Mouse (Mus musculus): ENCODE data around the gene Alkbh2. TPM values are rescaled to one million over a fixed set of nuclear protein-coding genes. Genes with fewer than 3 reads are reported as not detected.

Alkbh2 gene
- polyA plus RNA-seq, 1 experiment from 2014 or later: 13.5 TPM

DNA sequence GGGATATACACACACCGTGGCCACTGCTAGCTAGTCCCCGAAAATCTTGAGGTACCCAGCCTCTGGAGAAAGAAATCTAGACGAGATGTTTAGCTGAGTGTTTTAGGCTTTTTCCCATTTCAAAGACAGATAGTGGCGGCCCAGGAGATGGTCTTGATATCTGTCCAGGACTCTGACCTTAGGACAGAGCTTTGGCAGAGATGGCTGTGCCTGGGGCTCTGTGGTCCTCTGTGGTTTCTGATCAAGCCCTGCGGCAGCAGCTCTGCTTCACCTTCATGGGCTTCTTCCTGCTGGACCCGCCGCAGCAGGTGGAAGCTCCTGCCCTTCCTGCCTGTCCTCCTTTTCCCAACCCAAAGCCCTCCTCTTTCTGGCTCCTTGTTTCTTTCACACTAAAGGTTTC is 42.3 kb upstream of the Alkbh2 start:
- WGBS: 83% methylated on average over 6 of the region's 7 CpGs

DNA sequence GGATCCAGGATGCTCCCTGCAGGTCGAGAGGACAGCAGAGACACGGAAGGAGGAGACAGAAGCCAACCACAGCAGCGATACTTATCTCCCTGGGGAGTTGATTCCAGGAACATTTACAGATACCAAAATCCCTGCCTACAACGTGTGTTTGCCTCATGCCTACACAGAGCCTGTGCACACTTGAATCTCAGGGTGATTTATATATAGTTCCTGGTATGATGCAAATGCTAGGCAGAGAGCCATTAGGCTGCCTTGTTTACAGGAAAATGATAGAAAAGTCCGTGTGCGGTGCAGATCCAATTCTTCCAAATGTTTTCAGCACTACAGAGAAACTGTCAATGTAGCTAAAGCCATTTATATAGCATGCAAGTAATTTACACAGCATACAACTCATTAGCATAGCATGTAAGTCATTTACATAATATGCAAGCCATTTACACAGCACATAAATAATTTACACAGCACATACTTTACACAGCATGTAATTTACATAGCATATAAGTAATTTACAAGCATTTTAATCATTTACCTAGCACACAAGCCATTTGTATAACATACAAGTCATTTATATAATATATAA is 35.2 kb upstream of the Alkbh2 start:
- WGBS: 78% methylated on average over 6 of the region's 6 CpGs
- no peaks in the 10 kb centered on the region for H3K4me1 ChIP-seq (ENCODE audit: control insufficient read depth, insufficient read depth, low read length)
- DNase-seq (ENCODE audit: low spot score) (no peak), ATAC-seq (replicated peaks; ENCODE audit: insufficient number of reproducible peaks, low FRiP score, low TSS enrichment, low read depth) (no peak)
- H3K4me3 ChIP-seq (ENCODE audit: low read depth, low read length): no peak overlapping the region
- no peak overlapping the region for H3K9ac ChIP-seq (replicated peaks; ENCODE audit: low read length)
- no peaks in the 10 kb centered on the region for H3K27me3 ChIP-seq (ENCODE audit: control insufficient read depth, insufficient read depth, low read length)
- H3K9me3 ChIP-seq (replicated peaks; ENCODE audit: control insufficient read depth, low read length): no peaks in the 10 kb centered on the region
- H3K27ac ChIP-seq (replicated peaks; ENCODE audit: low read depth, low read length): no peak overlapping the region
- no peak overlapping the region for H3K4me2 ChIP-seq (ENCODE audit: low read depth, low read length)
- H3K36me3 ChIP-seq (replicated peaks; ENCODE audit: control insufficient read depth, insufficient read depth, low read depth, low read length): no peaks in the 10 kb centered on the region

More for the DNA sequence above, 42.3 kb upstream of the Alkbh2 start:
- Histone ChIP-seq H3K4me1 (ENCODE audit: control insufficient read depth, insufficient read depth, low read length) (no peaks in the 10 kb centered on the region), H3K4me2 (ENCODE audit: low read depth, low read length) (no peak overlapping the region), H3K9me3 (replicated peaks; ENCODE audit: control insufficient read depth, low read length) (no peaks in the 10 kb centered on the region), H3K4me3 (ENCODE audit: low read depth, low read length) (no peak overlapping the region), H3K27ac (replicated peaks; ENCODE audit: low read depth, low read length) (no peak overlapping the region), H3K9ac (replicated peaks; ENCODE audit: low read length) (no peak overlapping the region), H3K36me3 (replicated peaks; ENCODE audit: control insufficient read depth, insufficient read depth, low read depth, low read length) (no peaks in the 10 kb centered on the region), H3K27me3 (ENCODE audit: control insufficient read depth, insufficient read depth, low read length) (no peaks in the 10 kb centered on the region)
- DNase-seq (ENCODE audit: low spot score) (no peak), ATAC-seq (replicated peaks; ENCODE audit: insufficient number of reproducible peaks, low FRiP score, low TSS enrichment, low read depth) (no peak)

DNA sequence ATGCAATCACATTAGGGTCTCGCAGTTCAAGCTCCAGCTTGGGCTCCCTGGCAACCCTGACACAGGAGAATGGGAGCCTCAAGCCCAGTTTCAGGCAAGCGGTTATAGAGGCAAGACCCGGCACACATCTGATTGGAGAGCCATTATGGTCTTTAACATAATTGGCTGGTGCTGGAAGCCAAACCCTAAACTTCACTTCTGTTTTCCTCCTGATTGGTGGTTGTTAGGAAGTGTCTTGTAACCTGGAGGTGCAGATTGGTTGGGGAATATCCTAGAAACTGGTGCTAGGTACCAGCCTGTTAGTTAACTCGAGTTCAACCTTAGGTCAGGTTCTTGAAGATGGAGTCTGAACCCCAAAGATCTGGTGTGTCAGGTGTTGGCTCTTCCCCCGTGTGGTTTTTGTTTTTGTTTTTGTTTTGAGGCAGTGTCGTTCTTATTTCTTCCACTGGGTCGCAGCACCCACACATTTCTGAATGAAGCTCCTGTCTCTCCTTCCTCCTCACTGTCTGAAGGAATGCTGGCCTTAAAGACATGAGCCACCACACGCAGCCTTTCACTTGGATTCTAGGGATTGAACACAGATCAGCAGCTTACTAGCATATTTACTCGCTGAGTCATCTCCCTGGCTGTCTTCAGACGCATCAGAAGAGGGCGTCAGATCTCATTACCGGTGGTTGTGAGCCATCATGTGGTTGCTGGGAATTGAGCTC is 34.2 kb upstream of the Alkbh2 start:
- DNase-seq (ENCODE audit: low spot score) (no peak), ATAC-seq (replicated peaks; ENCODE audit: insufficient number of reproducible peaks, low FRiP score, low TSS enrichment, low read depth) (no peak)
- H3K4me3 ChIP-seq (ENCODE audit: low read depth, low read length): no peak overlapping the region
- no peak overlapping the region for H3K9ac ChIP-seq (replicated peaks; ENCODE audit: low read length)
- H3K27me3 ChIP-seq (ENCODE audit: control insufficient read depth, insufficient read depth, low read length): no peaks in the 10 kb centered on the region
- H3K4me1 ChIP-seq (ENCODE audit: control insufficient read depth, insufficient read depth, low read length): no peaks in the 10 kb centered on the region
- H3K4me2 ChIP-seq (ENCODE audit: low read depth, low read length): no peak overlapping the region
- H3K36me3 ChIP-seq (replicated peaks; ENCODE audit: control insufficient read depth, insufficient read depth, low read depth, low read length): no peaks in the 10 kb centered on the region
- no peaks in the 10 kb centered on the region for H3K9me3 ChIP-seq (replicated peaks; ENCODE audit: control insufficient read depth, low read length)
- H3K27ac ChIP-seq (replicated peaks; ENCODE audit: low read depth, low read length): no peak overlapping the region
- 56% methylated on average over 12 of the region's 12 CpGs for WGBS

DNA sequence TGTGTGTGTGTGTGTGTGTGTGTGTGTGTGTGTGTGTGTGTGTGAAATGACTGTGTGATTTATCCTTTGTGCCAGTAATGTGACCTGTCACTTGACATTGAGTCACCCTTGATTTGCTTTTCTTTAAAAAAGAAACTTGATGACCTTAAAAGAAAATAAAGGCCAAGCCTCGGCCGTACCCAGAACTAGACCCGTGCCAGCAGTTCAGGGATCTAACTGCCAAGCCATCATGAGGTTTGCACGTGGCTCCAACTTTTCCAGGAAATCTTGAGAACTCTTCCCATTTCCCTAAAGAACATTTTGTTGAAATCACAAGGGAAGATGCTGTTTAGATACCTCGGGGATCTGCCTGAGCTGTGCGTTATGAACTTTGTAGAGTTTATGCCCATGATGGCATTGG is 33.4 kb upstream of the Alkbh2 start:
- no peak overlapping the region for H3K27ac ChIP-seq (replicated peaks; ENCODE audit: low read depth, low read length)
- H3K4me1 ChIP-seq (ENCODE audit: control insufficient read depth, insufficient read depth, low read length): no peaks in the 10 kb centered on the region
- ATAC-seq (replicated peaks; ENCODE audit: insufficient number of reproducible peaks, low FRiP score, low TSS enrichment, low read depth): no peak
- H3K4me3 ChIP-seq (ENCODE audit: low read depth, low read length): no peak overlapping the region
- H3K36me3 ChIP-seq (replicated peaks; ENCODE audit: control insufficient read depth, insufficient read depth, low read depth, low read length): no peaks in the 10 kb centered on the region
- no peak overlapping the region for H3K4me2 ChIP-seq (ENCODE audit: low read depth, low read length)
- H3K27me3 ChIP-seq (ENCODE audit: control insufficient read depth, insufficient read depth, low read length): no peaks in the 10 kb centered on the region
- DNase-seq (ENCODE audit: low spot score): no peak
- H3K9ac ChIP-seq (replicated peaks; ENCODE audit: low read length): no peak overlapping the region
- no peaks in the 10 kb centered on the region for H3K9me3 ChIP-seq (replicated peaks; ENCODE audit: control insufficient read depth, low read length)
- WGBS: 80% methylated on average over 6 of the region's 6 CpGs

DNA sequence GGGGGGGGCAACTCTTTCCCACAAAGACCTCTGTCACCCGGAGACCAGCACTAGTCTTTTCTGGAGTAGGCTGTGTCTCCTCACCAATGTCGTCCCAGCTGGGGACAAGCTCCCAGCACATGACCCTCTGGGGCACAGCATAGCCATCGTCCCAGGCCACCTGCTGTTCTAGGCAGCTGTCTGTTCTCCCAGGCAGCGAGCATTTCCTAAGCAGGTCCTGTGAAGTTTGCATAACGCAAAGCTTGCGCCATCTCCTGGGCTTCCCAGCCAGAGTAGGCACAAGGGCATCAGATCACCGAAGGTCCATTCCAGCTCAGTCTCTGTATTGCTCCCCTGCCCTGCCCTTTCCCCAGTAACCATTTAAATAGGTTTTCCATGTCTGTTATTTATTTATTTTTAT is 29.2 kb upstream of the Alkbh2 start:
- Histone ChIP-seq H3K27me3 (ENCODE audit: control insufficient read depth, insufficient read depth, low read length) (no peaks in the 10 kb centered on the region), H3K9me3 (replicated peaks; ENCODE audit: control insufficient read depth, low read length) (no peaks in the 10 kb centered on the region), H3K4me3 (ENCODE audit: low read depth, low read length) (no peak overlapping the region), H3K4me2 (ENCODE audit: low read depth, low read length) (no peak overlapping the region), H3K4me1 (ENCODE audit: control insufficient read depth, insufficient read depth, low read length) (no peaks in the 10 kb centered on the region), H3K27ac (replicated peaks; ENCODE audit: low read depth, low read length) (no peak overlapping the region), H3K36me3 (replicated peaks; ENCODE audit: control insufficient read depth, insufficient read depth, low read depth, low read length) (no peaks in the 10 kb centered on the region), H3K9ac (replicated peaks; ENCODE audit: low read length) (no peak overlapping the region)
- no peak for DNase-seq (ENCODE audit: low spot score)
- 53% methylated on average over 7 of the region's 7 CpGs for WGBS
- no peak for ATAC-seq (replicated peaks; ENCODE audit: insufficient number of reproducible peaks, low FRiP score, low TSS enrichment, low read depth)

DNA sequence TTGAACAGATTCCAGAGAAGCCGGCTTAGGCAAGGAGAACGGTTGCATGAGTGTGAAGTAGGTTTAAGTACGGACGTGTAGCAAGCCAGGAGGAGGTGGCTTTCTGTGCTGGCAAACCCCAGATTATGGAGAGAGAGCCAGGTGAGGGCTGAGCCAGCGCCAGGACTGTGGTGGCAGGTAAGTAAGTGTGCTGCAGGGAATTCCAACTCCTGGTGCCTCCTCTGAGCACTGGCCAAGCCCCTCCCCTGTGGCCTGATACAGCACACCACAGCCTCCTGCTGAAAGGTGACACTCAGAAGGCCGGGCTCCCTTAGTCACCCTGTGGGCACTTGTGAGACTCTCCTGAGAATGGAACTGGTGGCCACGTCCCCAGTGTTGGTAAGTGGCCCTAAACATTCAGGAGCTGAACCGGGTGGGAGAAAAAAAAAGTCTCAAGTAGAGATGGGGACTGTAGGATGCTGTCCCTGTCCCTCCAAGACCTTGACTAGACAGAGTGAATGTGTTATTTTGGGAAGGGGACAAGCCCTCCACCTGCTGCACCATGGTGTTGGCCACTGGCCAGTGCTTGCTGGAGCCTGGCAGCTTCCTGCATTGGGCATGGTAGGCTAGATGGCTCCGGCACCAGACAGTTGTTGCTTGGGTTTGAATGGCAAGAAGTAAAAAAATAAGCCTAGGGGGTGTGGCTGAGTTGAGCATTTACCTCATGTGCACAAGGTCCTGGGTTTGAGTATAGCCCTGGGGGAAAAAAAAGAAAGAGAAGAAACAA is 27.3 kb upstream of the Alkbh2 start:
- no peaks in the 10 kb centered on the region for H3K4me1 ChIP-seq (ENCODE audit: control insufficient read depth, insufficient read depth, low read length)
- H3K4me3 ChIP-seq (ENCODE audit: low read depth, low read length): no peak overlapping the region
- 53% methylated on average over 9 of the region's 9 CpGs for WGBS
- no peak overlapping the region for H3K27ac ChIP-seq (replicated peaks; ENCODE audit: low read depth, low read length)
- no peak overlapping the region for H3K4me2 ChIP-seq (ENCODE audit: low read depth, low read length)
- no peak overlapping the region for H3K9ac ChIP-seq (replicated peaks; ENCODE audit: low read length)
- DNase-seq (ENCODE audit: low spot score): no peak
- H3K27me3 ChIP-seq (ENCODE audit: control insufficient read depth, insufficient read depth, low read length): no peaks in the 10 kb centered on the region
- no peaks in the 10 kb centered on the region for H3K9me3 ChIP-seq (replicated peaks; ENCODE audit: control insufficient read depth, low read length)
- no peaks in the 10 kb centered on the region for H3K36me3 ChIP-seq (replicated peaks; ENCODE audit: control insufficient read depth, insufficient read depth, low read depth, low read length)
- ATAC-seq (replicated peaks; ENCODE audit: insufficient number of reproducible peaks, low FRiP score, low TSS enrichment, low read depth): no peak

DNA sequence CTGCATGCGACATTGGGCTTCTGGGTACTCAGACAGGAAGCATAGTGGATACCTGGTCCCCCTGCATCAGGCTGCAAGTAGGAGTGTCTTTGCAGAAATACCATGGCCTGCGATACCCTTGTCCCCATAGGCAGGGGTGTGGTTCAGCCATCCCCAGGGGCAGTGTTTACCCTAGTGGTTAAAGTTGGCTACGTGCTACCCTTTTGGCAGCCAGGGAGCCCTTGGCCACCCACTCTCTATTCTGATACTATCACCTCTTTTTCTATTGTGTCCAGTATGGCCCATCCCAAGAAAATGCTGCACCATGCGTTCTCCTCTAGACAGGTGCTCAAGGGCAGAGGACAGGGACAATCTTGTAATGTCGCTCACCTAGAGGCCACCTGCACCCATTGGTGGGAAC is 26.7 kb upstream of the Alkbh2 start:
- ATAC-seq (replicated peaks; ENCODE audit: insufficient number of reproducible peaks, low FRiP score, low TSS enrichment, low read depth) (no peak), DNase-seq (ENCODE audit: low spot score) (no peak)
- Histone ChIP-seq H3K4me1 (ENCODE audit: control insufficient read depth, insufficient read depth, low read length) (no peaks in the 10 kb centered on the region), H3K36me3 (replicated peaks; ENCODE audit: control insufficient read depth, insufficient read depth, low read depth, low read length) (no peaks in the 10 kb centered on the region), H3K27ac (replicated peaks; ENCODE audit: low read depth, low read length) (no peak overlapping the region), H3K9ac (replicated peaks; ENCODE audit: low read length) (no peak overlapping the region), H3K4me2 (ENCODE audit: low read depth, low read length) (no peak overlapping the region), H3K4me3 (ENCODE audit: low read depth, low read length) (no peak overlapping the region), H3K9me3 (replicated peaks; ENCODE audit: control insufficient read depth, low read length) (no peaks in the 10 kb centered on the region), H3K27me3 (ENCODE audit: control insufficient read depth, insufficient read depth, low read length) (no peaks in the 10 kb centered on the region)
- WGBS: 84% methylated on average over 5 of the region's 5 CpGs

DNA sequence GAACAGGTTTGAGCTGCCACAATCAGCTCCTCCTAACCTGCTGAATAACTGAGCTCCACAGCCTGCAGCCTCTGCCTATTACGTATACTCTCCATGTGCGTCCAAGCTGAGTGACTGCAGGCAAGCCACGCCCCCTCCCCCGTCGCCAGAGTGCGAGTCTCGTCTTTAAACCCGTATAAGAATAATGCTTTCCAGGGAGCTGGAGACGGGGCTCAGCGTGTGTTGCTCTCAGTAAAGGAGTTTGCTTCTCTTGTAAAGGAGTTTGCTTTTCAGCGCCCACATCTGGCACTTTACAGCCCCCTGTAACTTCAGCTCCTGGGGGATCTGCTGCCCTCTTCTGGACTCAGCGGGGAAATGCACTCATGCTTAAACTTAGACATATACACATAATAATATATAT is 25.5 kb upstream of the Alkbh2 start:
- 0 out of 2 replicates have a peak overlapping the region, but pooled peaks have one; percentile 9 for H3K4me3 ChIP-seq (ENCODE audit: low read depth, low read length)
- no peaks in the 10 kb centered on the region for H3K4me1 ChIP-seq (ENCODE audit: control insufficient read depth, insufficient read depth, low read length)
- H3K27ac ChIP-seq (replicated peaks; ENCODE audit: low read depth, low read length): no peak overlapping the region
- WGBS: 2% methylated on average over 12 of the region's 12 CpGs
- H3K9me3 ChIP-seq (replicated peaks; ENCODE audit: control insufficient read depth, low read length): no peaks in the 10 kb centered on the region
- no peaks in the 10 kb centered on the region for H3K36me3 ChIP-seq (replicated peaks; ENCODE audit: control insufficient read depth, insufficient read depth, low read depth, low read length)
- H3K4me2 ChIP-seq (ENCODE audit: low read depth, low read length): no peak overlapping the region
- ATAC-seq (replicated peaks; ENCODE audit: insufficient number of reproducible peaks, low FRiP score, low TSS enrichment, low read depth) (peak; percentile 57; the same call in 1 of the 2 replicates), DNase-seq (ENCODE audit: low spot score) (peak; percentile 65)
- H3K9ac ChIP-seq (replicated peaks; ENCODE audit: low read length): no peak overlapping the region
- H3K27me3 ChIP-seq (ENCODE audit: control insufficient read depth, insufficient read depth, low read length): no peaks in the 10 kb centered on the region
